Mouse (Mus musculus): Measurements from ENCODE around the gene Rab39. TPM values are rescaled to one million over a fixed set of nuclear protein-coding genes. Genes with fewer than 3 reads are reported as not detected.

Gene Rab39
- total RNA-seq, 2 experiments from 2014 or later = 0.21 TPM; not detected in 1

Other genes with a start within 250 kb of the Rab39 start
- 32.2 and 42.4 TPM in 2 replicates for gene Atm, start 169.5 kb downstream of the Rab39 start, total RNA-seq (2015)
- gene Atm, start 169.5 kb downstream of the Rab39 start, total RNA-seq (2017) = 33.6 and 54.9 TPM in 2 replicates
- gene Npat, start 169.2 kb downstream of the Rab39 start, total RNA-seq (2015) = 35.7 and 36.8 TPM in 2 replicates
- 19.7 and 24.9 TPM in 2 replicates for gene Npat, start 169.2 kb downstream of the Rab39 start, total RNA-seq (2017)
- 83.7 and 109 TPM in 2 replicates for gene Acat1, start 95.8 kb downstream of the Rab39 start, total RNA-seq (2015)
- gene Acat1, start 95.8 kb downstream of the Rab39 start, total RNA-seq (2017) = 64.5 and 64.7 TPM in 2 replicates
- 26.4 and 28.2 TPM in 2 replicates for gene Cul5, start 36.2 kb downstream of the Rab39 start, total RNA-seq (2015)
- gene Cul5, start 36.2 kb downstream of the Rab39 start, total RNA-seq (2017) = 48.9 and 55.3 TPM in 2 replicates
- 0.71 and 2.3 TPM in 2 replicates for gene Slc35f2, start 65.3 kb upstream of the Rab39 start, total RNA-seq (2015)
- 1.5 and 2.5 TPM in 2 replicates for gene Slc35f2, start 65.3 kb upstream of the Rab39 start, total RNA-seq (2017)
- not detected in 2 replicates for gene Sln, start 143.9 kb upstream of the Rab39 start, total RNA-seq (2015)
- gene Sln, start 143.9 kb upstream of the Rab39 start, total RNA-seq (2017) = not detected in 2 replicates